Mouse (Mus musculus) CH12.LX (cell line): ENCODE measurements at regions not wholly inside any gene's neighbourhood (a gene's known extent, or its start where the extent isn't known, plus 50 kb on each side); places are given as distances from the start of the nearest gene placed in this dataset.

ENCODE experiments used
- DNase-seq: peaks from one replicate; pipeline ENCODE4 v3.0.0-alpha.2; 2013; ENCODE audit errors: extremely low read depth
- H3K27ac ChIP-seq: 2 replicates; pipeline ENCODE4 v1.5.1; 2012; ENCODE audit warnings: low read depth, mild to moderate bottlenecking, control low read depth, moderate library complexity; ENCODE audit not compliant: insufficient read depth
- H3K27me3 ChIP-seq: replicated peaks from 2 replicates; pipeline ENCODE3; 2012; ENCODE audit warnings: inconsistent platforms
- H3K36me3 ChIP-seq, 2 experiments: replicated peaks in 1 of 2; 2 replicates each; pipeline versions ENCODE3 to v1.6.1; 2012; ENCODE audit warnings: inconsistent platforms in 1 of 2, low read length in 1 of 2, mild to moderate bottlenecking in 1 of 2, mixed read lengths in 1 of 2, moderate library complexity in 1 of 2; ENCODE audit not compliant: control insufficient read depth in 1 of 2, insufficient read depth in 1 of 2
- H3K4me1 ChIP-seq, 2 experiments: 2 replicates each; pipeline ENCODE4 v1.6.1; 2012; ENCODE audit warnings: inconsistent platforms in 1 of 2, moderate library complexity in 1 of 2; ENCODE audit not compliant: insufficient read depth in 2 of 2, control insufficient read depth in 1 of 2
- H3K4me2 ChIP-seq: 2 replicates; pipeline ENCODE4 v1.6.1; 2012; ENCODE audit warnings: low read depth, mild to moderate bottlenecking, control low read depth; ENCODE audit not compliant: poor library complexity, insufficient read depth, severe bottlenecking
- H3K4me3 ChIP-seq, 3 experiments: fragments of 150-350 bp in 1 of 3; sonication (generic) in 1 of 3; replicated peaks in 1 of 3; 2 replicates each; pipeline versions ENCODE3 to v1.5.1; 2011 to 2012; ENCODE audit warnings: low read depth in 2 of 3, low read length in 2 of 3, mild to moderate bottlenecking in 2 of 3, moderate library complexity in 2 of 3, control low read depth in 1 of 3, improper control_type of control experiment in 1 of 3, inconsistent platforms in 1 of 3, mixed read lengths in 1 of 3; ENCODE audit not compliant: poor library complexity in 1 of 3
- H3K79me2 ChIP-seq: replicated peaks from 2 replicates; pipeline ENCODE4 v1.6.1; 2012; ENCODE audit warnings: mild to moderate bottlenecking, moderate library complexity; ENCODE audit not compliant: control insufficient read depth, poor library complexity, insufficient read depth, severe bottlenecking; ENCODE audit errors: extremely low read depth
- H3K9ac ChIP-seq: 2 replicates; pipeline ENCODE4 v1.6.1; 2012; ENCODE audit warnings: low read depth, mild to moderate bottlenecking, control low read depth, moderate library complexity; ENCODE audit not compliant: insufficient read depth
- H3K9me3 ChIP-seq: replicated peaks from 2 replicates; pipeline ENCODE3; 2012; ENCODE audit warnings: low read length, inconsistent platforms, mixed read lengths
- CHD1 ChIP-seq: IDR thresholded peaks from 2 replicates; pipeline ENCODE4 v1.6.1; 2012; ENCODE audit warnings: low read depth, low read length, improper control_type of control experiment, inconsistent platforms
- ELF1 ChIP-seq: IDR thresholded peaks from 2 replicates; pipeline ENCODE4 v1.6.1; 2014; ENCODE audit warnings: low read depth, mild to moderate bottlenecking, inconsistent platforms, low read length, improper control_type of control experiment
- GABPA ChIP-seq: IDR thresholded peaks from 2 replicates; pipeline ENCODE4 v1.6.1; 2012; ENCODE audit warnings: low read depth, low read length, improper control_type of control experiment, inconsistent platforms; ENCODE audit not compliant: insufficient replicate concordance
- IRF4 ChIP-seq: IDR thresholded peaks from 2 replicates; pipeline ENCODE4 v1.6.1; 2014; ENCODE audit warnings: low read depth, mild to moderate bottlenecking, inconsistent platforms, low read length, improper control_type of control experiment
- KAT2A ChIP-seq: IDR thresholded peaks from 2 replicates; pipeline ENCODE4 v1.6.1; 2012; ENCODE audit warnings: low read length, improper control_type of control experiment, inconsistent platforms; ENCODE audit not compliant: insufficient replicate concordance
- MAX ChIP-seq: IDR thresholded peaks from 2 replicates; pipeline ENCODE4 v1.6.1; 2011; ENCODE audit warnings: low read length, improper control_type of control experiment
- MAZ ChIP-seq: IDR thresholded peaks from 2 replicates; pipeline ENCODE4 v1.6.1; 2012; ENCODE audit warnings: low read depth, mild to moderate bottlenecking, inconsistent platforms, low read length, improper control_type of control experiment, moderate library complexity
- MEF2A ChIP-seq: IDR thresholded peaks from 2 replicates; pipeline ENCODE4 v1.6.1; 2014; ENCODE audit warnings: low read depth, mild to moderate bottlenecking, inconsistent platforms, low read length, improper control_type of control experiment, borderline replicate concordance
- MXI1 ChIP-seq: IDR thresholded peaks from 2 replicates; pipeline ENCODE4 v1.6.1; 2011; ENCODE audit warnings: mild to moderate bottlenecking, low read depth, low read length, improper control_type of control experiment
- NRF1 ChIP-seq: IDR thresholded peaks from 2 replicates; pipeline ENCODE4 v1.6.1; 2014; ENCODE audit warnings: low read depth, mild to moderate bottlenecking, inconsistent platforms, low read length, improper control_type of control experiment, moderate library complexity
- PAX5 ChIP-seq: IDR thresholded peaks from 2 replicates; pipeline ENCODE4 v1.6.1; 2012; ENCODE audit warnings: low read length, inconsistent platforms, mixed read lengths
- POLR2AphosphoS2 ChIP-seq: IDR thresholded peaks from 2 replicates; pipeline ENCODE4 v1.6.1; 2011; ENCODE audit warnings: low read depth, low read length, improper control_type of control experiment
- RAD21 ChIP-seq: IDR thresholded peaks from 2 replicates; pipeline ENCODE4 v1.6.1; 2011; ENCODE audit warnings: low read depth, mild to moderate bottlenecking, low read length, improper control_type of control experiment, moderate library complexity
- RCOR1 ChIP-seq: conservative IDR thresholded peaks from 2 replicates; pipeline ENCODE4 v1.6.1; 2012; ENCODE audit warnings: low read depth, mild to moderate bottlenecking, inconsistent platforms, low read length, improper control_type of control experiment
- SMC3 ChIP-seq: IDR thresholded peaks from 2 replicates; pipeline ENCODE4 v1.6.1; 2011; ENCODE audit warnings: low read depth, low read length, improper control_type of control experiment
- USF1 ChIP-seq: IDR thresholded peaks from 2 replicates; pipeline ENCODE4 v1.6.1; 2014; ENCODE audit warnings: low read depth, mild to moderate bottlenecking, inconsistent platforms, low read length, improper control_type of control experiment
- USF2 ChIP-seq: conservative IDR thresholded peaks from 2 replicates; pipeline ENCODE4 v1.6.1; 2011; ENCODE audit warnings: low read depth, low read length, improper control_type of control experiment
- ZKSCAN1 ChIP-seq: IDR thresholded peaks from 2 replicates; pipeline ENCODE4 v1.6.1; 2012; ENCODE audit warnings: low read depth, inconsistent platforms, low read length, improper control_type of control experiment, borderline replicate concordance
- ZMIZ1 ChIP-seq: IDR thresholded peaks from 2 replicates; pipeline ENCODE4 v1.6.1; 2012; ENCODE audit warnings: low read depth, mild to moderate bottlenecking, inconsistent platforms, low read length, improper control_type of control experiment
- dilution Hi-C: fragments of 300-500 bp; cut with MboI; formaldehyde crosslinking; loops from 2 replicates; pipeline ENCODE4 v1.14.3; 2020; ENCODE audit warnings: low sequenced_read_pairs; ENCODE audit not compliant: extremely low pct_unique_long_range_greater_than_20kb, extremely low pct_ligation_motif_present
- in situ Hi-C: fragments of 300-500 bp; cut with MboI; formaldehyde crosslinking; loops from 3 replicates; pipeline ENCODE4 v1.14.3; 2019; ENCODE audit warnings: low sequenced_read_pairs, low pct_ligation_motif_present, low pct_unique_long_range_greater_than_20kb, mixed read lengths

GRCm38 (mm10) chr8:34530046-34530445, 418.5 kb upstream of the Gm10131 start:
- dilution Hi-C loops (no loop called here), in situ Hi-C loops (no loop called here)
- H3K27ac ChIP-seq, result no peak overlapping the region
- H3K9me3 ChIP-seq, result no peaks in the 10 kb centered on the region
- no peaks in the 10 kb centered on the region for H3K36me3 ChIP-seq
- no peak overlapping the region for H3K4me2 ChIP-seq
- TF ChIP-seq KAT2A (no peak), RAD21 (no peak), ELF1 (no peak), MEF2A (no peak), ZKSCAN1 (no peak), MAX (no peak), USF2 (no peak), MAZ (no peak), NRF1 (no peak), GABPA (no peak), RCOR1 (no peak), USF1 (no peak), POLR2AphosphoS2 (no peak), CHD1 (no peak), PAX5 (no peak), IRF4 (no peak), SMC3 (no peak)
- no peaks in the 10 kb centered on the region for H3K79me2 ChIP-seq
- peaks cover 0 to 5% of the 10 kb centered on the region in 2 experiments; a peak in 2 of 4 replicates for H3K4me1 ChIP-seq
- no peaks in the 10 kb centered on the region for H3K27me3 ChIP-seq
- H3K9ac ChIP-seq, result no peak overlapping the region
- no peak for DNase-seq
- H3K4me3 ChIP-seq, result no peak overlapping the region

GRCm38 (mm10) chr8:34529452-34529851, 417.9 kb upstream of the Gm10131 start:
- H3K4me2 ChIP-seq, result no peak overlapping the region
- no peaks in the 10 kb centered on the region for H3K27me3 ChIP-seq
- no peak overlapping the region for H3K9ac ChIP-seq
- H3K4me1 ChIP-seq, result peaks cover 0 to 5% of the 10 kb centered on the region in 2 experiments; a peak in 2 of 4 replicates
- H3K79me2 ChIP-seq, result no peaks in the 10 kb centered on the region
- in situ Hi-C loops (no loop called here), dilution Hi-C loops (no loop called here)
- no peak overlapping the region for H3K27ac ChIP-seq
- no peak for TF ChIP-seq MXI1
- TF ChIP-seq USF2, result no peak
- TF ChIP-seq ZMIZ1, result no peak
- H3K9me3 ChIP-seq, result no peaks in the 10 kb centered on the region
- no peak overlapping the region for H3K4me3 ChIP-seq
- no peak for DNase-seq
- H3K36me3 ChIP-seq, result no peaks in the 10 kb centered on the region
